Mouse (Mus musculus): ENCODE measurements around the gene AF366264.

DNA sequence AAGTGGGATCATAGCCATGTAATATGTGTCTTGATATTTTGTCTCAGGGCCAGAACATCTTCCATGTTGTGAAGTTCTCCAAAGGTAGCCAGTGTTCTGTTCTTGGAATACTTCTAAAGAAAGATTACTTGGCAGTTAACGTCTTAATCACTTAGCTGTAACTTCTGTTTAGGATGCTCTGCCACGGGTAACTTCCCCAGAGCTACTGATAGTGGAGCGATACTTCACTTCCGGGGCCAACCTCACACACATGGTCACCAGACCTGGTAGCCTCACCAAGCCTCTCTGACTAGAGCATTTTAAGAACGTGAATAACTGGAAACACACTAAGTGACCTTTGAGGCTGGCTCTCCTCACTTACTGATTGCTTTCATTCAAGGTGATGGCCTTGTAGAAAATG lies 38.6 kb downstream of the AF366264 start:
- TF ChIP-seq POLR2A (IDR thresholded peaks at IDR 0.05; ENCODE audit: borderline replicate concordance, extremely low read depth, insufficient read depth, insufficient read length, poor library complexity, severe bottlenecking) (no peak), CTCF (IDR thresholded peaks at IDR 0.05; ENCODE audit: borderline replicate concordance, extremely low read depth, insufficient read depth, insufficient read length) (no peak)

All from brain, embryonic 14.5 days (tissue).